Mouse (Mus musculus): ENCODE results near the gene Lgals7.

DNA sequence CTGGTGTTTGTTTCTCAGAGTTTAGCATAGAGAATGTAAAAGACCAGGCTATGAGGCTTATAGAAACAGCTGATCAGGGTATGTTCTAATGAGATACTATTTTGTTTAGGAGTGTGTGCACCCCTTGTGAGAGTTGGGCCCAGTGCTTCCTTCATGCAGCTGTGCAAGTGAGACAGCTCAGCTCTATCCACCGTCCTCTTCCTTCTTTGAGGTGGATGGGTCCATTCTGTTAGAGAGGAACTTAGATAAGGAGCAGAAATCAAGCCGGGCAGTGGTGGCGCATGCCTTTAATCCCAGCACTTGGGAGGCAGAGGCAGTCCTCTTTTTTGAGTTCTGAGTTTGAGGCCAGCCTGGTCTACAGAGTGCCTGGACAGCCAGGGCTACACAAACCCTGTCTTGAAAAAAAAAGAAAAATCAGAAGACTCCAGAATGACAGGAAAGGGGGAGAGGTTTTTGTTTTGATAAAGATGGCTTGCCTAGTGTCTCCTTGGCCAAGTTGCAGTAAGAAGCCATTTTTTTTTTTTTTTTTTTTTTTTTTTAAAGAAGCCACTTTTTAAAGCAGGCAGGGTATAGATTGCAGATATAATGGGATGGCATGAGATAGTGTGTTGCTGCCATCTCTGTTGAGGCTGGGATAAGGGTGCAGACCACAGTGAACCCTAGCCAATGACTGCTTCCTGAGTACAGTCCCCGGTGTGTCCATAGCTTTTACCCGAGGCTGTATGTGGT, 49.2 kb upstream of the Lgals7 start:
- TF ChIP-seq GATA1 (IDR thresholded peaks at IDR 0.05; ENCODE audit: borderline replicate concordance, low read length), result no peak
- TF ChIP-seq FLI1 (IDR thresholded peaks at IDR 0.05; ENCODE audit: low read length), result no peak

All from megakaryocyte, embryonic 14.5 days (primary cell).